Mouse (Mus musculus) cerebellum, adult 2 months (tissue): ENCODE measurements around the gene Fam8a1. TPM values are rescaled to one million over a fixed set of nuclear protein-coding genes. Genes with fewer than 3 reads are reported as not detected.

Experiments used
- DNase-seq, 2 experiments: peaks; one replicate each; pipeline ENCODE4 v3.0.0; 2021
- H3K27ac ChIP-seq: fragments of 200-500 bp; 2 replicates; pipeline ENCODE4 v1.5.1; 2012; ENCODE audit warnings: low read length, control low read depth, inconsistent platforms; ENCODE audit not compliant: insufficient read depth
- H3K27me3 ChIP-seq: fragments of 200-500 bp; 2 replicates; pipeline ENCODE4 v1.6.1; 2012; ENCODE audit warnings: inconsistent platforms, mild to moderate bottlenecking, low read length, moderate library complexity; ENCODE audit not compliant: control insufficient read depth, insufficient read depth
- H3K4me1 ChIP-seq: fragments of 200-500 bp; 2 replicates; pipeline ENCODE4 v1.6.1; 2011; ENCODE audit warnings: low read length; ENCODE audit not compliant: control insufficient read depth, insufficient read depth
- H3K4me3 ChIP-seq: fragments of 200-500 bp; replicated peaks from 2 replicates; pipeline ENCODE3; 2011; ENCODE audit warnings: mild to moderate bottlenecking, low read depth, low read length, control low read depth; ENCODE audit not compliant: insufficient read depth
- CTCF ChIP-seq: fragments of 200-500 bp; IDR thresholded peaks from 2 replicates; pipeline ENCODE4 v1.5.1; 2011; ENCODE audit warnings: low read depth, mild to moderate bottlenecking, control low read depth, low read length, moderate library complexity, borderline replicate concordance; ENCODE audit not compliant: insufficient read depth
- POLR2A ChIP-seq: fragments of 200-500 bp; IDR thresholded peaks from 2 replicates; pipeline ENCODE4 v1.6.1; 2011; ENCODE audit warnings: low read length, control low read depth, borderline replicate concordance; ENCODE audit not compliant: insufficient read depth
- WGBS: fragments of 180-500 bp; shearing (Covaris S2); methylation state at CpG from one replicate; pipeline ENCODE4 v1.1.7; 2018; 5-methylcytosine and 5-hydroxymethylcytosine counted together
- polyA plus RNA-seq: library from polyadenylated mRNA; depleted of rRNA; stranded (reverse); fragments of >200 nt; gene quantifications from 2 replicates; pipeline ENCODE4 v1.2.3, GENCODE M21; 2012

Fam8a1 gene
- polyA plus RNA-seq, 1 experiment, result 41.9 TPM

- no peaks in the 10 kb centered on the region for H3K4me1 ChIP-seq
- no peak overlapping the region for H3K4me3 ChIP-seq
- no peak for DNase-seq
Measured at GRCm38 (mm10) chr13:46634133-46634488, 35.2 kb upstream of the Fam8a1 start.

DNA sequence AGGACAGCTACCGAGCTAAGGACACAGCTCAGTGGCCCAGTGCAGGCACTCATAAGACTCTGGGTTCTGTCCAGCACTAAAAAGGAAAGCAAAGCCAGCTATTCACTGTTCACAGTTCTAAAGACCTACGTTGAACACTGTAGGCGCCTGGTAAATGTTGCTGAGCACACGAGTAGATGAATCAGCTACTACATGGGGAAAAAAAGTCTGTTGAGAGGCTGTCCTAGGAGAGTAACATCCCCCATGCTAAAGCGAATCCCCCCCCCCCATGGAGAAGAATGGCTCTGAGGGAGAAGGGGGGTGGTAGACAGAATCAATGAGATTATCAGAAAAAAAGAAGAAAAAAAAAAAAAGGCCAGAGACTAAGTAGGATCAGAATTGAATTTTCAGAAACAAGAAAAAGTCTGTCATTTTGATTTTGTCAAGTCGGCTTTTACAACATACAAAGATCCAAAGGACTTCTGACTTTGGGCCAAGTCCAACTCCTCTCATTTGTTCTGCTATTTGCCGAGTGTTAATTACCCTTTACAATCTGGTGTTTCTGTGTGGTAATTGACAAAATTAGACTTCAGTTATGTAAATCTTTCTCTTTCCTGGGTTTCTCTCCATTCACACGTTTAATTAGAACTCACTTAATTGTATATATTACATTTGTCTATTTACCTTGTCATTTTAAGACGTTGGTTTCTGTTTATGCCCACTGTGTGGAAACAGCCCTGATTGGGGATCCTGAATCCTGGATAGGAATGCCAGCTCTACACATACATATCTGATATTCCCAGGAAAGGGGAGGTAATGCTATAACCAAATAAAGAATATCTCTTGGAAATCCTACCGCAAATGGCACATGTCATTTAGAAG, 28.5 kb upstream of the Fam8a1 start:
- Histone ChIP-seq H3K27ac (no peak overlapping the region), H3K27me3 (no peaks in the 10 kb centered on the region), H3K4me1 (no peaks in the 10 kb centered on the region), H3K4me3 (no peak overlapping the region)
- 75% methylated on average over 10 of the region's 10 CpGs for WGBS
- TF ChIP-seq CTCF, result no peak
- TF ChIP-seq POLR2A, result no peak
- DNase-seq, result no peak

More at GRCm38 (mm10) chr13:46634133-46634488, 35.2 kb upstream of the Fam8a1 start:
- Histone ChIP-seq H3K27me3 (no peaks in the 10 kb centered on the region), H3K27ac (peak overlapping the region; percentile 56; the same call in 1 of the 2 replicates)
- TF ChIP-seq POLR2A, result no peak
- TF ChIP-seq CTCF, result no peak
- 51% methylated on average over 6 of the region's 6 CpGs for WGBS

DNA sequence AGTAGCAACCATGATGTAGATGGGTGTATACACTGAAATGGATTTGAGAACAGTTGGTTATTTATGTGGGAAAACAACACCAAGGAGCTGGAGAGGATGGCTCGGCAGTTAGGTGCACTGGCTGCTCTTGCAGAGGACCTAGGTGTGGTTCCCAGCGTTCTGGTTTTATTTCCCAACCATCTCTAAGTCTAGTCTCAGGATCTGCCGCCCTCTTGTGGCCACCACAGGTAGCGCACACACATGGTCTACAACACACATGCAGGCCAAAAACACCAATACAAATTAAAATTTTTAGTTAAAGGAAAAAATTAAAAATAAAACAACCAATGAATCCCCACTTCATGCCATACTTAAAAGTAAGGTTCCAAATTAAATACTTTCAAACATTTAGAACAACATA, 27.0 kb upstream of the Fam8a1 start:
- TF ChIP-seq POLR2A (no peak), CTCF (peak; percentile 46; the same call in 1 of the 2 replicates)
- Histone ChIP-seq H3K27ac (no peak overlapping the region), H3K4me1 (no peaks in the 10 kb centered on the region), H3K4me3 (no peak overlapping the region), H3K27me3 (no peaks in the 10 kb centered on the region)
- 92% methylated on average over 4 of the region's 4 CpGs for WGBS
- DNase-seq, result no peak

- WGBS, result 92% methylated on average over 6 of the region's 6 CpGs
- H3K4me1 ChIP-seq, result no peaks in the 10 kb centered on the region
- no peak for DNase-seq
- H3K27me3 ChIP-seq, result no peaks in the 10 kb centered on the region
- no peak overlapping the region for H3K4me3 ChIP-seq
- no peak overlapping the region for H3K27ac ChIP-seq
- no peak for TF ChIP-seq POLR2A
- no peak for TF ChIP-seq CTCF
Measured at GRCm38 (mm10) chr13:46644175-46644574, 25.1 kb upstream of the Fam8a1 start.

- 81% methylated on average over 6 of the region's 6 CpGs for WGBS
- Histone ChIP-seq H3K4me1 (no peaks in the 10 kb centered on the region), H3K27me3 (no peaks in the 10 kb centered on the region), H3K27ac (no peak overlapping the region), H3K4me3 (no peak overlapping the region)
- no peak for DNase-seq
- TF ChIP-seq POLR2A (no peak), CTCF (no peak)
Measured at GRCm38 (mm10) chr13:46645476-46645875, 23.8 kb upstream of the Fam8a1 start.

DNA sequence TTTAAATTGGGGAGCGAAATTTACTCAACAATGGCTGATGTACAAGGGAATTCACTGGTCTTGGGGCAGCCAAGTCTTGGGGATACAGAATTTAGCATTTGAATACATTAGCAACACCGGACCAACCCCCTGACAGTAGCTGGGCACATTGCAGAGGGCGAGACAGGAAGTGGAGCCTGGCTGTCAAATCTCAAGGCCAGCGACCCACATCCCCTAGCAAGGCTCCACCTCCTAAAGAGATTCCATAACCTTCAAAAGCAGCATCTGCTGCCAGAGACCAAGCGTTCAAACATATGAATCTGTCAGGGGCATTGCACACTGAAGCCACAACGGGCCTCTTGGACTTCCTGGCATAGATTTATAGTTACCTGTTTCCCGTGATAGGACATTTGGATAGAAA, 17.5 kb upstream of the Fam8a1 start:
- H3K4me3 ChIP-seq, result no peak overlapping the region
- no peak for DNase-seq
- 85% methylated on average over 7 of the region's 7 CpGs for WGBS
- TF ChIP-seq CTCF (no peak), POLR2A (no peak)
- H3K27ac ChIP-seq, result no peak overlapping the region
- H3K4me1 ChIP-seq, result no peaks in the 10 kb centered on the region
- no peaks in the 10 kb centered on the region for H3K27me3 ChIP-seq

- Histone ChIP-seq H3K4me3 (no peak overlapping the region), H3K27ac (no peak overlapping the region), H3K27me3 (no peaks in the 10 kb centered on the region), H3K4me1 (no peaks in the 10 kb centered on the region)
- 90% methylated on average over 7 of the region's 7 CpGs for WGBS
- TF ChIP-seq POLR2A, result no peak
- TF ChIP-seq CTCF, result no peak
- no peak for DNase-seq
Measured at GRCm38 (mm10) chr13:46652671-46653070, 16.7 kb upstream of the Fam8a1 start.

GRCm38 (mm10) chr13:46653671-46654070, 15.7 kb upstream of the Fam8a1 start:
- Histone ChIP-seq H3K4me1 (no peaks in the 10 kb centered on the region), H3K4me3 (no peak overlapping the region), H3K27me3 (no peaks in the 10 kb centered on the region), H3K27ac (no peak overlapping the region)
- TF ChIP-seq CTCF (no peak), POLR2A (no peak)
- DNase-seq, result no peak
- 72% methylated on average over 4 of the region's 4 CpGs for WGBS
